Mouse (Mus musculus): ENCODE measurements around the gene Fgd5.

GRCm38 (mm10) chr6:92013035-92013434 lies 34.4 kb downstream of the Fgd5 start:
- no peak for TF ChIP-seq POLR2A (IDR thresholded peaks at IDR 0.05; ENCODE audit: insufficient read length, low read depth)
- no peak for TF ChIP-seq TCF12 (IDR thresholded peaks at IDR 0.05; ENCODE audit: insufficient read depth, poor library complexity, severe bottlenecking)
- TF ChIP-seq USF1 (IDR thresholded peaks at IDR 0.05; ENCODE audit: low read depth), result no peak
